Mouse (Mus musculus): ENCODE results near the gene Rev3l.
"Not testable (repeated sequence)": the region's sequence is repeated elsewhere in the genome, so short reads cannot be mapped to it uniquely, and the experiment has no call there.

The Rev3l gene

DNA sequence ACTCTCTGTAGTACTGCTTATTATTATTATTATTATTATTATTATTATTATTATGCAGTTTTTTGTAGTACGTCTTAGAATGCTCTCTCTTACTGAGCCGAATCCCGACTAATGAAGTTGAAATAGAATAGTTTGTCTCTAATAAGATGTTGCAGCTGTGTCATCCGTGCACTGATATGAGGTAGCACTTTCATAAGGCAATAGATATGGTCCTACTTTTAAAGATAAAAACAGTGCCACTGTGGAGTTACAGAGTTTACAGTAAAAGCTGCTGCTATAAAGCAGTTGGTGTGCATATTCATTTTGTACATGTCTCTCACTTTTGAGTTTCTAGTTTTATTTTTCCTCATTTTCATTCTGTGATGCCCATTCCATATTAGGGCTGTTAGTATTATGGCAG, 46.4 kb downstream of the Rev3l start:
- DNase-seq (ENCODE audit: low read depth, low spot score) = no peak

DNA sequence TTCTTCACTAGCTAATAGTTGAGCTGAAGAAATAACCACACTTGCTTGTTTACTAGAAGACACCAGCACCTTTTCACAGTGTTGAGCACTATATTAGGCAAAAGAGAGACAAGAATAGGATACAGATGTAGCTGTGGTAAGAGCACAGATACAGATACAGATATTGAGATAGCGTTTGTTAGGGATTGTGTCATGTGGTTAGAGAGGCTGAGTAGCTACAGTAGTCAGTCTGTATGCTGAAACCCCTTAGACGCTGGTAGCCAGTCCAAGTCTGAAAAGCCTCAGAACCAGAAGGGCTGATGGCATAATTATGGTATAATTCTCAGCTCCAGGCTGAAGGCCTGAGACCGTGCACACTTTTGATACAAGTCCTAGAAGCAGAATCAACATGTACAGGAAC, 53.3 kb downstream of the Rev3l start:
- no peak for DNase-seq (ENCODE audit: low read depth, low spot score)

DNA sequence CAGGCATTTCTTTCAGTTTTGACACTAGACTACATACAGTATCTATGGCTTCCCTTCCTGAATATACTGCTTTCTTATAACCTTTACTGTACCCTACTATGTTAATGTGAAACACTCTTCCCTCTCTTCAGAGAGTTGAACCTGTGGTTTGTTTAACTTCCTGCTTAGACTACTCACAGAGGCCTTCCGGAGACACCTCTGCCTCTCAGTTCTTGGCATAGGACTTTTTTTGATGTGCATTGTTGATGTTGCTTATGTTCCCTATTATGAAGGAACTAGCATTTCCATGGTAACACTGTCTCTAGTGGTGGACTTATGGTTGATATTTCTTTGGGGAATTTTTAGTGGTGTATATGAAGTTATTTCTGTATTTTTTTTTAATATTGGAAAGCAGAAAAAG, 61.4 kb downstream of the Rev3l start:
- no peak for DNase-seq (ENCODE audit: low read depth, low spot score)

DNA sequence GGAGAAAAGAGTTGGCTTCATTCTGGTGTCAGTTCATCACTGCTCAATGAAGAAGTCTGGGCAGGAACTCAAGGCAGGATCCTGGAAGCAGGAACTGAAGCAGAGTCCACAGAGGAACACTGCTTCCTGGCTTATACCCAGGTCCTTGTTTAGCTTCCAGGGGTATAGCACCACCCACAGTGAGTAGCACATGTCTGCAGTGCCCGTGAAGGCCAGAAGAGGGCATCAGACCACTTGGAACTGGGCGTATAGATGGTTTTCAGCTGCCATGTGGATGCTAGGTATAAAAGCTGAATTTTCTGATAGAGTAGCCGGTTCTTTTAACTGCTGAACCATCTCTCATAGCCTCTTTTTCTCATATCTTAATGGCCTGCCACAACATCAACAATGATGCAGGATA, 79.6 kb downstream of the Rev3l start:
- peak; percentile 65 for DNase-seq (ENCODE audit: low read depth, low spot score)

DNA sequence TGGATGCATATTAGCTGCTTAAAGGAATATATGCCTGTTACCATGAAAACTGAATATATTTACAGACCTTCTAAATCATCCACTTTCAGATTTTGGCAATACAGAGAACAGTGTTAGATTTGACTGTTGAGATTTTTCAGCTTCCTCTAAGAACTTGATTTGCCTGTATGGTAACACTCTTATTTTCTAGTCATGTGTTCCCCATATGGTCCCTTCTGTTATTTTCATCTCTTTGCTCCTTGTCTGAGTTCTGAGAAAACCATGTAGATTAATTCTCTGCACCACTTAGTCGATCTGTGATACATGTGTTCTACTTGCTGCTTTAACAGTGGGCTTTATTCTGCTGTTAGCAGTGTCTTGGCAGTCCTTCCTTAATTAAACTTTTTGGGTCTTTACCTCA, 110.7 kb downstream of the Rev3l start:
- no peak for DNase-seq (ENCODE audit: low read depth, low spot score)

DNA sequence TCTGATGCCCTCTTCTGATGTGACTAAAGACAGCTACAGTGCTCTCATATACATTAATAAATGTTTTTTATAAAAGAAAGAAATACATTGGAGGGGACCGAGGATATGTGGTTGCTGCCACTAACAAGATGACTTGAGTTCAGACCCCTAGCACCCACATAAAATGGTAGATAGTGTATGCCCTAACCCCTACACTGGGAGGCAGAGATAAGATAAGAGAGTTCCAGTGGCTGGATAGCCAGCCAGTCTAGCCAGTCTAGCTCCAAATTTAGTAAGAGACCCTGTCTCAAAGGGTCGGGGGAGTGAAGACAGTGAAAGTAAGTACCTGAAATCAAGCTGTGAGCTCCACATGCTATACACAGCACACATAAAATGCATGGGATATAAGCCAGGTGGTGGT, 133.6 kb downstream of the Rev3l start:
- no peak for DNase-seq (ENCODE audit: low read depth, low spot score)

DNA sequence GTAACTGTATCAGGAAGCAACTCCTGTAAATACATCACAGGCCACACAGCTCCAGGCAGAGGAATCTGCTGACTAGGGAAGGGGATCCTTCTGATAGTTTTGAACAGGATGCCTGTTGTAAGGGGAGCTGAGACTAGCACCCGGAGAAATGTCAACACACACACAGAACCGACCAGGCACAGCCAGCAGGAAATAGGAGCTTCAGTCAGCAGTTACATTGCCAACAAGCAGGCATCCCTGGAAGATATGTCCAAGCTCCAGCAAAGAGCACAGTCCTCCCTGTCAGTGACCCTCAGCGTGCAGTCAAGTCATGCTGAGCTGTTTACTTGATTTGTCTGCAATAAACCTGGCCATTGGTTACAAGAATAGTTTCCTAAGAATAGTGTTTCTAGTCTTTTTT, 156.7 kb downstream of the Rev3l start:
- no peak for DNase-seq (ENCODE audit: low read depth, low spot score)

DNA sequence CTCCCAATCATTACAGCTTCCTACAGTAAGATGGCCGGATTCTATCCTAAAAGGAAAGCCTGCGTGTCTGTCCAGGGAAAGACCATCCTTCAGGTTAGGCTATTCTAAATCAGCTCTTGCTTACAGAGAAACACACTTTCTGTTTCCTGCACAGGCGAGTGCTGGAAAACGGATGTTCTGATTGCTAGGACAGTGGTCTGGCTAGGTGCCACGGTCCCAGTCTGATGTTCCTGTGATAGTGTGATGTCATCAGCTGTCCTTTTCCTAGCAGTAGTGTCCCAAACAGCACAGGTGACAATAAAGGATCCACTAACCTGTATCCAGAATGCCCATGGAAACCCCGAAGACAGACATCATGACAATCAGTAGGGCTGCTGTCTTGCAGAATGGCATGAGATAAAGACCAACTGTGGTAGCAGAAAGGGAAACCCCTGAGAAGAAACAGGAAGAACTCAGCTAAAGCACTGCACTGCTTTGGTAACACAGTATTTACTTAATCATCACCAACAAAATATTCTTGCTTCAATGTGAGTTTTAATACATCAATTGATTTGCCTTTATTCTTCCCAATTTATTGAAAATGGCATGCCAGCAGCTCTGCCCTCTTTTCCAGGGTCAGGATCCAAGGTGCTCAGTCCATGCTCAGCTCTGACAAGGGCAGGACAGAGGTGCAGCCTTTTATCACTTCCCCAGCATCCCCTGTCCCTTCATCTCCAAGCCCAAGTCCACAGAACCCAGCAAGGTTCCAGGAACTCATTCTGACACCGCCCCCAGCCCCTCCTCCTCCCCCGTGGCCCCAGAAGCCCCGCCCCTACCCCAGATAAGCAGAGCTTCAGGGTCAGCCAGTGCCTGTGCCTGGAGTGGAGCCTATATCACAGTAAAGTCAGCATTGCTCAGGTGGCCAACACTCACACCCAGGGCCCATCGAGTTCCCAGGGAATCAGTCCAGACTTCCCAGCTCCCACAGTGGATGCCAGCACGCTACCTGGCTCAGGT, 162.1 kb downstream of the Rev3l start:
- no peak for DNase-seq (ENCODE audit: low read depth, low spot score)

DNA sequence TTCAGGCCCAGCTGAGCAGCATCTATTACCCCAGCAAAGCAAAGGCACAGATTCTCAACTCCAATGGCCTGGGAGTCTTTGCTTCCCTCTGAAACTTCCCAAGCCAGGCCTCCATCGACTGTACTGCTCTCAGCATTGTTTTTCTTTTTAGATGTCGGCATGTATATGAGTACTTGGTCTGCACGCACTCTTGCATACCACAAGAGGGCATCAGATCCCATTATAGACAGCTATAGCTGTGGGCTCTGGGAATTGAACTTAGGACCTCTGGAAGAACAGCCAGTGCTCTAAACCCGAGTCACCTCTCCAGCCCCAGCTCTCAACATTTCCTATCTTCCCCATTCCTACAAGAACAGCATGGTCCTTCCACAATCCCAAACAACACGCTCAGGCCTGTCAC, 164.6 kb downstream of the Rev3l start:
- DNase-seq (ENCODE audit: low read depth, low spot score) = peak; percentile 9

DNA sequence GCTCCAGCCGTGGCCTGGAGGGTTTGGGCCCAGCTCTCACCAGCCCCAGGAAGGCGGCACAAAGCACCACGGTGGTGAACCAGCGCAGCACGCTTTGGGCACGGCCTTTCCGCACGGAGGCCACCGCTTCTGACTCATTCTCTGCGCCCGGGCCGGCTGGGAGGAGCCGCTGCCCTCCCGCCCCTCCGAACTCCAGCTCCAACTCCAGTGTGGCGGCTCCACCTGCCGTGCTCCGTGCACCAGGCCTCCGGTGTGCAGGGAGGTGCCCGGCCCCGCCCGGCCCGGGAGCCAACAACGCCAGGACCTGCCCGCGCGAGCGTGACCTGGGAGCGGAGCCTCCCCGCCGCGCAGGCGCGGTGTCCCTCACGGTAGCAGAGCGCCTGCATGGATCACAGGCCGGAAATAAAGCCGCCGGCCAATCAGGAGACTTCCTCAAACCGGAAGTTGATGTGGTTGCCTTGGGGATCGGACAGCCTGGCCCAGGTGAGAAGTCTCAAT, 167.0 kb downstream of the Rev3l start, which contains the start of gene Mfsd4b4:
Gene Mfsd4b4 (minus strand): TSS at position 365 of the 498 bp plus-strand sequence.
- DNase-seq (ENCODE audit: low read depth, low spot score) = peak; percentile 86

DNA sequence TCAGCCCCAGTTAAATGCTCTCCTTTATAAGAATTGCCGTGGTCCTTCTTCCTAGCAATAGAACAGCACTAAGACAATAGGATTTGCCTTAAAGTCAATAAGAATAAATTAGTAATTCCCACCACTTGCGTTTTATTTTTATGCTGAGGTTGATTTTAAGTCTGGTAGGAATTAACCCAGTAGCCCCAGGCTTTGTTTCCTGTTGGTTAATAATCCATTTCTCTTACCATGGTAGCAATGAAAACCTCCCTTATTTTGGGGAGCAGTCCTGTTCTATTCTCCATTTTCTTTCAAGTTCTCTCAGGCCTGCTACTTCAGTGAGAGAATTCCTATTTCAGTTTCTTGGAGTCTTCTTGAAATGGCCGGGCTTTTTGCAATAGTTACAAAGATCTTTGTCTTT, 172.3 kb downstream of the Rev3l start:
- DNase-seq (ENCODE audit: low read depth, low spot score) = no peak

DNA sequence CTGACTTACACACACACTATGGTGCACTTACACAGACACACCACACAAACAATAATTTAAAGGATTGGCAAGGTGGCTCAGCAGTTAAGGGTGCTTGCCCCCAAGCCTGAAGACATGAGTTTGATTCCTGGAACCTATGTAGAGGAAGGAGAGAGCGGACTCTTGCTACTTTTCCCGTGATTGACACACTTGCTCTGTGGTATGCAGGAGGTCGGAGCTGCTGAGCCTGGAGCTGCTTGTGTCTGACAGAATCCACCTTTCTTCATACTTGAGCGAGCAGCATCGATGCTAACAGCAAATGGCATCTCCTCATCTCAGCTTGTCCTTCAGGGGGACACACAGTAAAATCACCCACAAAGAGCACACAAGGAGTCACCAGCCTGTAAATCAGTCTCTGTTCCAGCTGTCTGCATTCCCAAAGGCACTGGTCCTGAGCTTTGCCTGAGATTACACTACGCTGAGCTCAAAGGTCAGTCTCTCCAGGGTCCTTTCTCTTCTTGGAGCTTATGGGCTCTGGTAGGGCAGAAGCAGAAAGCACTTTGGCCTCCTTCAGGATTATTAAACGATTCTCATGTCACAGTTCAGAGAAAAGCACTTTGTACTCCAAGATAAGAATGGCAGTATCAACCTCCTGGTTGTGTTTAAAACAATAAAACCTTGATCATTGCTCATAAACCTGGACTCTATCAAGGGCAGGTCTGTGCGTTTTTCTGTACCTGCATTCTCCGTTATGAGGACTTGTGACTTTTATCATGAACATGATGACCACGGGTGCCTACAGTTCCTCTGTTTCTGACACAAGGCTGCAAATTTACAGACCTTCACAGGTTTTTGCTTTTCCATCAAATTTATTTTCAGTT, 175.1 kb downstream of the Rev3l start:
- no peak for DNase-seq (ENCODE audit: low read depth, low spot score)

DNA sequence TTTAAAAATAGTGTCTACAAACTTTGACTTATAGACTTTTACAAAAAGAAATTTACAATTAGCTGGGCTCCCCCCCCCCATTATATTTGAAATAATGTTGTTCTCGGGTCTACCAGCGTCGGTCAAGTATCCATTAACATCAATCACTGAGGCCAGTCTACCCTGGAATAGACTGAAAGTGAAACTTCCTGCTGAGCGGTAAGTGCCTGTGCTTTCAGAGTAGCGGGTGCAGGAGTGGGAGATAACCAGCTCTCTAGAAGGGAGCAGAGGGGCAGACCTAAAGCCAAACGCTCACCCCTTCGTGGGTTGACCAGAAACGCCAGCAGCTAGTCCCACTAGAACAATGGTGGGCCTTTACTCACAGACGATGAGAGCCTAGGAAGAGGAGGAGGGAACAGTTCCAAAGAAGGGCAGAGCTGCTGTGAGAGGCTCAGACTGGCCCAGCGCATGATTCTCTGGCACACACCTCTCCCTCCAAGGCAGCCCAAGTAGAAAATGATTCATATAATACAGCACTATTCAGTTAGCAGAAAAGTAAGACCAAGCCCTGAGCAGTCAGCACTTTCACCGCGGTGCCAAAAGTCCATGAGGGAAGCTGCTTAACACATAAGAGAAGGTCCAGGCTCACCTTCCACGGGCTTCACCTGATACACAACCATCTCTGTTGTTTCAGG, 177.0 kb downstream of the Rev3l start:
- no peak for DNase-seq (ENCODE audit: low read depth, low spot score)

DNA sequence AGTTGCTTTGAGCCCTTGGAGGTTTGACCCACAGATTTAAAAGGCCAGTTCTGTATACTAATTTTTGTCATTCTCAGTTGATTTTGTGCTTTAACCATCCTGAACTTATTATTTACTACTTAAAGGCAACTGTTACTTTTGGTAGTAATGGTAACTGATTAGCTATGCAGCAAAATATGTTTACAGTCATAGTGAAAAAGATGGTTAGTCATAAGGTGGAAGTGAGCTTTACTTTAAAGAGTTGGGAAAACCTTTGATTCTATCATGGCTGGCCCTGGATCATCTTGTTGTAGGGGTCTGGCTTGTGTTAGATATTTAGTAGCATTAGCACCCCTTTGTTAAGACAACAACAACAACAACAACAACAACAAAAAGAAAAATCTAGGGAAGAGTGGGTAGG, 180.7 kb downstream of the Rev3l start:
- DNase-seq (ENCODE audit: low read depth, low spot score) = no peak

DNA sequence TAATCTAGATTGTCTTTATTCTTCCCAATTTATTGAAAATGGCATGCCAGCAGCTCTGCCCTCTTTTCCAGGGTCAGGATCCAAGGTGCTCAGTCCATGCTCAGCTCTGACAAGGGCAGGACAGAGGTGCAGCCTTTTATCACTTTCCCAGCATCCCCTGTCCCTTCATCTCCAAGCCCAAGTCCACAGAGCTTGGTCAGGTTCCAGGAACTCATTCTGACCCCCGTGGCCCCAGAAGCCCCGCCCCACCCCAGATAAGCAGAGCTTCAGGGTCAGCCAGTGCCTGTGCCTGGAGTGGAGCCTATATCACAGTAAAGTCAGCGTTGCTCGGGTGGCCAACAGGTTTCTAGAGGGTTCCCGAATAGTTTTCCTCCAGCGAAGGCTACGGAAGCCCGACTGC, 192.6 kb downstream of the Rev3l start:
- DNase-seq (ENCODE audit: low read depth, low spot score) = not testable (repeated sequence)
